Mouse (Mus musculus) hindbrain, embryonic 11.5 days (tissue): Measurements from ENCODE around the gene Ace. TPM values are rescaled to one million over a fixed set of nuclear protein-coding genes. Genes with fewer than 3 reads are reported as not detected.

Experiments
- ATAC-seq: fragments of 200-750 bp; cut with Nextera tagmentation; 2 replicates; pipeline ENCODE4 v1.8.0; 2017; ENCODE audit warnings: mild to moderate bottlenecking, moderate TSS enrichment, moderate library complexity; ENCODE audit not compliant: low FRiP score
- DNase-seq: peaks from one replicate; pipeline ENCODE4 v3.0.0-alpha.2; 2015; ENCODE audit warnings: low spot score
- H3K27ac ChIP-seq: fragments of 300-500 bp; sonication (generic); 2 replicates; pipeline ENCODE4 v1.5.1; 2014; ENCODE audit warnings: mild to moderate bottlenecking, low read depth, low read length
- H3K27me3 ChIP-seq: fragments of 300-500 bp; sonication (generic); 2 replicates; pipeline ENCODE4 v1.6.1; 2014; ENCODE audit warnings: mild to moderate bottlenecking, low read length, moderate library complexity, mixed read lengths; ENCODE audit not compliant: control insufficient read depth, insufficient read depth
- H3K36me3 ChIP-seq: fragments of 300-500 bp; sonication (generic); 2 replicates; pipeline ENCODE4 v1.6.1; 2014; ENCODE audit warnings: mild to moderate bottlenecking, low read length, moderate library complexity, mixed read lengths; ENCODE audit not compliant: control insufficient read depth, insufficient read depth
- H3K4me1 ChIP-seq: fragments of 300-500 bp; sonication (generic); replicated peaks from 2 replicates; pipeline ENCODE4 v1.6.1; 2014; ENCODE audit warnings: low read length, mixed read lengths; ENCODE audit not compliant: control insufficient read depth, insufficient read depth
- H3K4me2 ChIP-seq: fragments of 300-500 bp; sonication (generic); replicated peaks from 2 replicates; pipeline ENCODE4 v1.6.1; 2014; ENCODE audit warnings: mild to moderate bottlenecking, low read depth, low read length
- H3K4me3 ChIP-seq: fragments of 300-500 bp; sonication (generic); 2 replicates; pipeline ENCODE4 v1.5.1; 2014; ENCODE audit warnings: low read depth, low read length
- H3K9ac ChIP-seq: fragments of 300-500 bp; sonication (generic); 2 replicates; pipeline ENCODE4 v1.6.1; 2014; ENCODE audit warnings: low read depth, low read length
- H3K9me3 ChIP-seq: fragments of 300-500 bp; sonication (generic); 2 replicates; pipeline ENCODE4 v1.6.1; 2016; ENCODE audit warnings: low read length; ENCODE audit not compliant: control insufficient read depth
- WGBS: fragments of 180-500 bp; shearing (Covaris S2); extraction: QIAGEN DNeasy Blood & Tissue Kit; methylation state at CpG from one replicate; pipeline ENCODE4 v1.1.7; 2014; 5-methylcytosine and 5-hydroxymethylcytosine counted together
- polyA plus RNA-seq: library from polyadenylated mRNA; unstranded; fragments of >200 nt; fragmentation: Nextera tagmentation; extraction: Ambion mirVana; gene quantifications from 2 replicates; pipeline ENCODE4 v1.2.1, GENCODE M21; 2014

The Ace gene
- polyA plus RNA-seq, 1 experiment from 2014 or later = 0.46 TPM

GRCm38 (mm10) chr11:105943133-105944102 is 24.3 kb upstream of the Ace start:
- Histone ChIP-seq H3K36me3 (no peaks in the 10 kb centered on the region), H3K27ac (no peak overlapping the region)

DNA sequence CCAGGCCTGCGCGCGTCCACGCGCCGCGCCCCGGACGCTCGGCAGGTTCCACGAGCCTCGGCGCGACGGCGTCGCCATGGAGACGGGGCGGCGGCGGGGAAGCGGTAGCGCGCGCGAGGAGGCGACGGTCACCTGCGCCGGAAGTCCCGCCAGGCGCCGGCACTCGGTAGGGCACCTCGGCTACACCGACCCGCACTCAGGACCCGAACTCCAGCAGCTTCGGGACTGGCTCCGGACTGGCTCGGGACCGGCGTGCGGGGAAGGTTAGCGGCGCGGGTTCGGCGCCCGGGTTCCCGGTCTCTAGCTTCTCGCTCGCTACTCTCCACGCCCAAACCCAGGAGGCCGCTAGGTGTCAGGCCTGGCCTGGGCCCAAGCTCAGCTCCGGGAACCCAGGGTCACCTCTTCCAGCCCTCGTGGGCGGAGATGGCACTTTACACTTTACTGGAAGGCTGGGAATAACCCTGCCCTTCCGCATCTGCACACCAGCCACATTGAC is 23.6 kb upstream of the Ace start:
- peak; percentile 76 for ATAC-seq
- H3K27ac ChIP-seq = no peak overlapping the region
- under 1% methylated on average over 44 of the region's 59 CpGs for WGBS
- H3K9me3 ChIP-seq = no peaks in the 10 kb centered on the region
- no peaks in the 10 kb centered on the region; the same call in 1 of the 2 replicates for H3K4me1 ChIP-seq
- H3K36me3 ChIP-seq = no peaks in the 10 kb centered on the region
- peak overlapping the region; percentile 60 for H3K4me3 ChIP-seq
- H3K27me3 ChIP-seq = no peaks in the 10 kb centered on the region
- DNase-seq = peak; percentile 72
- peak overlapping the region; percentile 95 for H3K4me2 ChIP-seq
- peak overlapping the region; percentile 64 for H3K9ac ChIP-seq

More at GRCm38 (mm10) chr11:105943133-105944102, 24.3 kb upstream of the Ace start:
- H3K4me3 ChIP-seq = peak overlapping the region; percentile 60
- peak; percentile 49 for ATAC-seq
- H3K9me3 ChIP-seq = no peaks in the 10 kb centered on the region
- peak overlapping the region; percentile 95 for H3K4me2 ChIP-seq
- H3K9ac ChIP-seq = peak overlapping the region; percentile 64
- no peaks in the 10 kb centered on the region for H3K27me3 ChIP-seq
- no peaks in the 10 kb centered on the region; the same call in 1 of the 2 replicates for H3K4me1 ChIP-seq
- 6% methylated on average over 47 of the region's 47 CpGs for whole genome bisulfite sequencing
- DNase-seq = peak; percentile 48

DNA sequence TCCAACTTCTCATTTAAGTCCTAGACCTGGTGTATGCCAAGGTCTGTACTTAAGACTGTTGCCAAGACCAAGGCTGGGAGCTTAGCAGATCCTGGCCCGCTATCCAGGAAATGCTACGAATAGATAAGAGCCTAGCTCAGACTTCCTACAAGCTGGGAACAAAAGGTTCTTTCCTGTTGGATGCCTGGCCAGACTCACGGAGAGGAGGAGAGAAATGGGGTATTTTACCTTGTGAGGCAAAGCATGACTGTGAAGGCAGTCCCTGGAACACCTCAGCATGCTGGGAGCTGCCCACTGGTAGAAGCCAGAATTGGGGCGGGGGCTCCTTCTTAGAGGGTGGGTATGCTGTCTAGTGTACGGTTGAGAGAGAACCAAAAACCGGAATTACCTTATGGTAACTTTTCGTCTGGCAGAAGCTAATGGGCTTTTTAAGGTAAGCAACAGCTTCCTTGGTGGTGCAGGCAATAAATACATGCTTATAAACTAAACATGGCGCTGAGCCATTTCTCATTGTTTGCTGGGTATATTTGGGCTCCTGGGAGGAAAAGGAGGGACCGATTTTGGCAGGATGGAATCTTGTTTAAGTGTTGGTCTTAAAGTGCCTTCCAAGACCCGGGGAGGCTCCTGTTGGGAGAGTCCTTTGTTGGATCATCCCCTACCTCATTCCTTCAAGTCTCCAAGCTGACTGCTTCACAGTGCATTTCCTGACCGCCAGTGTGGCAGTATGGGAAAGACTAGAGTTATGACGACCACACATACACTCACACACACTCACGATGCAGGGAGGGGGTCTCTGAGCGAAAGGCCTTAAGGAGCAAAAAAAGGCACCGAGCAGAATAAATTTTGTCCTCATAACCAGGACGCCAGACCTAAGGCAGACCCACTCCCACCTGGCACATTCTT is 22.7 kb upstream of the Ace start:
- no peaks in the 10 kb centered on the region for H3K27me3 ChIP-seq
- H3K4me3 ChIP-seq = no peak overlapping the region; the same call in 1 of the 2 replicates
- H3K36me3 ChIP-seq = no peaks in the 10 kb centered on the region
- no peaks in the 10 kb centered on the region for H3K9me3 ChIP-seq
- H3K27ac ChIP-seq = no peak overlapping the region
- no peak overlapping the region for H3K4me2 ChIP-seq
- no peak for ATAC-seq
- 78% methylated on average over 16 of the region's 16 CpGs for WGBS
- no peak for DNase-seq
- no peaks in the 10 kb centered on the region; the same call in 1 of the 2 replicates for H3K4me1 ChIP-seq
- no peak overlapping the region for H3K9ac ChIP-seq

DNA sequence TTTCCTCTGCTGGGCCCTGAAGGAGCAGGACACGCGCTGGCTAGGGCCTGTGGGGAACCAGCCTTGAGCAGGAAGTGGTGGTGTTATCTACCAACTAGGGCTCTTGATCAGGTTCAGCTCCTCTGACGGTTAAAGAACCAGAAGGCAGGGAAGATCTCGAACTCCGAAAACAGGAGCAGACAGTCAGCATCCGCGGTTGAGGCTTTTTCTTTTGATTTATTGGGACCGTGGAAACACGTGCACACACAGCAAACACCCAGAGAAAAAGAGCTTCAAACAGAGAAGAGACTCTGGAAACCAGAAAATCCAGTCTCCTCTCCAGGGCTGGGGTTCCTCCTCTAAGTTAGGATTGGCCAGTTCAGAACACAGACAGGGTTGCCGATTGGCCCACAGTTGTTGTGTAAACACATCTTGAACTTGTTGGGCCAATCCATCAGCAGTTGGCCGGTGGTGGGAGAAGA is 21.0 kb upstream of the Ace start:
- Histone ChIP-seq H3K36me3 (no peaks in the 10 kb centered on the region), H3K9me3 (no peaks in the 10 kb centered on the region), H3K9ac (no peak overlapping the region), H3K27ac (no peak overlapping the region), H3K27me3 (no peaks in the 10 kb centered on the region), H3K4me1 (no peaks in the 10 kb centered on the region; the same call in 1 of the 2 replicates), H3K4me2 (no peak overlapping the region), H3K4me3 (no peak overlapping the region)
- no peak for ATAC-seq
- no peak for DNase-seq
- 48% methylated on average over 11 of the region's 11 CpGs for WGBS

DNA sequence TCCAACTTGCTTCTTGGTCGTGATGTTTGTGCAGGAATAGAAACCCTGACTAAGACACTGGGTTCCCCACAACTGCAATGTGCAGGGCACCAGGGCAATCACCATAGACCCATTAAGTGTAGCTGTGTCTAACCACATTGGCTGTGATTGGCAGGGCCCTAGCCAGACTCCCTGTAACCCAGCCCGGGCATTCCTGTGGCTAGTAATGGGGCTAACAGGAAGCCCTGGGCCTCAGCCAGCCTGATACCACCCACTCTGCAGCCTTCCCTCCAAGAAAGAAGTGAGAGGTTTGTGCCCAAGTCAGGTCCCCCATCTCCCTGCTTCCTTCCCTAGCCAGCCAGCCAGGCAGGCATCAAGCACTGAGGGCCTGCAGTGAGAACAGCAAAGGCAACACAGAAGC is 19.5 kb upstream of the Ace start:
- ATAC-seq = no peak
- H3K4me1 ChIP-seq = no peaks in the 10 kb centered on the region; the same call in 1 of the 2 replicates
- no peak overlapping the region for H3K4me3 ChIP-seq
- no peak overlapping the region for H3K27ac ChIP-seq
- H3K27me3 ChIP-seq = no peaks in the 10 kb centered on the region
- no peak overlapping the region for H3K4me2 ChIP-seq
- no peaks in the 10 kb centered on the region for H3K9me3 ChIP-seq
- H3K36me3 ChIP-seq = no peaks in the 10 kb centered on the region
- no peak overlapping the region for H3K9ac ChIP-seq
- WGBS = 73% methylated on average over 2 of the region's 2 CpGs
- no peak for DNase-seq

DNA sequence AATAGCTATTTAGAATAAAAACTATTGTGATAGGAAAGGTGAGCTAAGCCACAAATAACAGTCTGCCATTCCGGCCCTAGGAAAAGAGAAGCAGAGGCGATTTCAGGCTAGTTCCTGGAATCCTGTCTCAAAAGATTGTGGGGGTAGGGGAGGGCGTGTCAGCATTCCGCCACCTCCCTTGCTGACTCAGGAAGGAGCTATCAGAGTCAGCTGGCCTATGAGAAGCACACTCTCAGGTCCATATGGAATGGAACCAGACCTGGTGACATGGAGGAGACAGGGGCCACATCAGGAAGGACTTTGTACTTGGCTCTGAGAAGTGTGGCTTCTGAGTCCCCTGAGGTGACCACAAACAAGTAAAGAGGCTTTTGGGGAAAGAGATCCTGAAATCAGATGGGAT is 17.2 kb upstream of the Ace start:
- WGBS = 82% methylated on average over 4 of the region's 4 CpGs
- no peaks in the 10 kb centered on the region for H3K27me3 ChIP-seq

DNA sequence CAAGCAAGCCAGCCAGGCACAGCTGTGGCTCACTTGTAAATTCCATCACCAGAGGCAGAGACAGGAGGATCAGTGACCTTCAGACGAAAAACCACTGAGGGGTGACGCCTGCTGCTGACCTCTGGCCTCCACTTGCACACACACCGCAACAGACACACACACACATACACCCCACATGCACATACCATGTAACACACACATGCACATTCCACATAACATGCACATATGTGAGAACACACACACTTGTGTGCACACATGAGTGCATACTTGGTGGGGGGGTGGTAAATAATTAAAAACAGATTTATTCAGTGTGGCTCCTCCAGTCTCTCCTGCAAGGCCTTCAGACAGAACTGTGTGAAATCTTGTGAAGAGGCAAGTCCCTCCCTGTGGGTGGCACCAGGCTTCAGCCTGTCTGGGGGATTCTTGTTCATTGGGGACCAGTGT is 16.1 kb upstream of the Ace start:
- no peak overlapping the region for H3K4me3 ChIP-seq
- ATAC-seq (no peak), DNase-seq (no peak)
- no peaks in the 10 kb centered on the region for H3K36me3 ChIP-seq
- no peaks in the 10 kb centered on the region for H3K4me1 ChIP-seq
- no peak overlapping the region for H3K4me2 ChIP-seq
- 48% methylated on average over 3 of the region's 3 CpGs for WGBS
- H3K9me3 ChIP-seq = no peaks in the 10 kb centered on the region
- H3K9ac ChIP-seq = no peak overlapping the region
- no peaks in the 10 kb centered on the region for H3K27me3 ChIP-seq
- no peak overlapping the region for H3K27ac ChIP-seq

More for the DNA sequence above, 17.2 kb upstream of the Ace start:
- no peaks in the 10 kb centered on the region for H3K36me3 ChIP-seq
- H3K9me3 ChIP-seq = no peaks in the 10 kb centered on the region
- H3K4me2 ChIP-seq = no peak overlapping the region
- no peak for ATAC-seq
- no peak overlapping the region for H3K4me3 ChIP-seq
- DNase-seq = no peak
- H3K4me1 ChIP-seq = no peaks in the 10 kb centered on the region
- no peak overlapping the region for H3K27ac ChIP-seq
- no peak overlapping the region for H3K9ac ChIP-seq

- Histone ChIP-seq H3K9ac (no peak overlapping the region), H3K4me2 (no peak overlapping the region), H3K27me3 (no peaks in the 10 kb centered on the region), H3K27ac (no peak overlapping the region), H3K4me1 (no peaks in the 10 kb centered on the region), H3K9me3 (no peaks in the 10 kb centered on the region), H3K4me3 (no peak overlapping the region), H3K36me3 (no peaks in the 10 kb centered on the region)
- no peak for DNase-seq
- 84% methylated on average over 9 of the region's 9 CpGs for WGBS
- no peak for ATAC-seq
Observed at GRCm38 (mm10) chr11:105952111-105952510, 15.6 kb upstream of the Ace start.
